Mouse (Mus musculus) MEL (cell line): Measurements from ENCODE around the gene Stc2.

Source experiments
- CTCF ChIP-seq, 3 experiments: IDR thresholded peaks in 2 of 3; conservative IDR thresholded peaks in 1 of 3; 2 replicates each; pipeline ENCODE4 v1.5.1; 2011 to 2012; ENCODE audit warnings: low read length in 3 of 3, low read depth in 2 of 3, mild to moderate bottlenecking in 2 of 3, improper control_type of control experiment in 1 of 3, inconsistent platforms in 1 of 3, mixed read lengths in 1 of 3, moderate library complexity in 1 of 3; ENCODE audit not compliant: control insufficient read depth in 1 of 3, insufficient read depth in 1 of 3, poor library complexity in 1 of 3, severe bottlenecking in 1 of 3
- E2F4 ChIP-seq: IDR thresholded peaks from 2 replicates; pipeline ENCODE4 v1.6.1; 2011; ENCODE audit warnings: low read depth, low read length, improper control_type of control experiment, borderline replicate concordance
- MAFK ChIP-seq: IDR thresholded peaks from 2 replicates; pipeline ENCODE4 v1.6.1; 2011; ENCODE audit warnings: low read depth, mild to moderate bottlenecking, low read length, improper control_type of control experiment, borderline replicate concordance
- MAX ChIP-seq: IDR thresholded peaks from 2 replicates; pipeline ENCODE4 v1.6.1; 2011; ENCODE audit warnings: low read length, improper control_type of control experiment
- MXI1 ChIP-seq: IDR thresholded peaks from 2 replicates; pipeline ENCODE4 v1.6.1; 2011; ENCODE audit warnings: mild to moderate bottlenecking, low read depth, low read length, improper control_type of control experiment
- NELFE ChIP-seq: IDR thresholded peaks from 2 replicates; pipeline ENCODE4 v1.6.1; 2011; ENCODE audit warnings: low read depth, low read length, improper control_type of control experiment
- TAL1 ChIP-seq: IDR thresholded peaks from 2 replicates; pipeline ENCODE4 v1.6.1; 2012; ENCODE audit warnings: mild to moderate bottlenecking, inconsistent platforms, low read length, moderate library complexity, mixed read lengths
- USF2 ChIP-seq, 2 experiments: IDR thresholded peaks; 2 replicates each; pipeline ENCODE4 v1.6.1; 2011 to 2012; ENCODE audit warnings: improper control_type of control experiment in 2 of 2, low read length in 2 of 2, borderline replicate concordance in 1 of 2, inconsistent platforms in 1 of 2, low read depth in 1 of 2, mild to moderate bottlenecking in 1 of 2; ENCODE audit not compliant: insufficient read depth in 1 of 2

- TF ChIP-seq TAL1 (no peak), NELFE (no peak; the same call in 1 of the 2 replicates), E2F4 (no peak), CTCF (IDR thresholded peaks at IDR 0.05 in 2 of 3, conservative IDR thresholded peaks at IDR 0.05 in 1 of 3; ENCODE audit: control insufficient read depth in 1 of 3, insufficient read depth in 1 of 3, low read depth in 2 of 3, low read length in 3 of 3, poor library complexity in 1 of 3, severe bottlenecking in 1 of 3) (no peak), MAFK (no peak), MAX (peak; percentile 23; the same call in 1 of the 2 replicates), MXI1 (peak; percentile 11; the same call in 1 of the 2 replicates), USF2 (IDR thresholded peaks at IDR 0.05; ENCODE audit: borderline replicate concordance in 1 of 2, insufficient read depth in 1 of 2, low read depth in 1 of 2, low read length in 2 of 2) (no peak)
Observed at GRCm38 (mm10) chr11:31366827-31367226, 3.0 kb downstream of the Stc2 start.
